Mouse (Mus musculus): Measurements from ENCODE around the gene Wwox. TPM values are rescaled to one million over a fixed set of nuclear protein-coding genes. Genes with fewer than 3 reads are reported as not detected.

Gene Wwox
- total RNA-seq, 2 experiments from 2014 or later = 4.6 to 4.8 TPM

DNA sequence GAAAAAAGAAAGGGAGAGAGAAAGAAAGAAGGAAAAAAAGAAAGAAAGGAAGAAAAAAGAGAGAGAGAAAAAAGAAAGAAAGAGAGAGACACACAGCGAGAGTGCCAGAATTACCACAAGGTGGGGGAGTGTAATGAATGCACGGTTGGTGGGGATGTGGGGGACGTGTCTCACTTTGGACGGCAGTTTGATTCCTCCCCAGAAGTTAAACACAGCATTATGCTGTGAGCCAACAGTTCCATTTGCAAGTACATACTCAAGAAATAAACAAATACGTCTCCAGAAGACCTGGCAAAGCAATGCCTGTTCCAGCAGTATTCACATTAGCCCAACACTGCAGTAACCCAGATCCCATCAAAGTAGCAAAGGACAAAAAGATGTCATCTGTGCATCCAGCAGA lies 264.1 kb downstream of the Wwox start:
- DNase-seq = no peak
- intact Hi-C loops (cut with DNase I) = no loop called here

DNA sequence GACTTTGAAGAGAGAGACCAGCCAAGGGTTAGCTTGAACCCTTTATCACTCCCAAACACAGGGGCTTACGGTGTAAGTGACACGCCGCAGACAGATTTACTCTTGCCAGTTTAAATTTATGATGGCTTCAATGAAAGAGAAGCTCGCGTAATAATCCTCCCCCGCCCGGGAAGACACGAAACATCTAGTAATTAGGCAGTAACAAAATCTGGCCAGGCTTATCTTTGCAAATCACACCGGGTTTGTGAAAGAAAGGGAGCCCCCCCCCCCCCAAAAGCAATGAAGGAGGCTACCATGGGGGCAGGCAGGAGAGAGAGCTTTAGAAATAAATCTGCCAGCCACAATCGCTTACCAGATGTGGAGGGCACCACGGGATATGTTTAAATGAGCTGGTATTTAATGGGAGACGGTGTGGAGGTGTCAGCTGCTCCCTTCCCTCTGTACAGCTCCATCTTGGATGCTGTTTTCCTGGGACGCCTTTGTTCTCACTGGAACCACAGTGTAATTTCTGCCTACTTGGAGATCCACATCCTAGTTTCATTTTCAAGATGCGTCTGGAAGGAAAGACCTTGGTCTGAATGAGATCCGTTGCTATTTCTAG lies 268.2 kb downstream of the Wwox start:
- intact Hi-C loops (cut with DNase I) = no loop called here
- no peak for DNase-seq

DNA sequence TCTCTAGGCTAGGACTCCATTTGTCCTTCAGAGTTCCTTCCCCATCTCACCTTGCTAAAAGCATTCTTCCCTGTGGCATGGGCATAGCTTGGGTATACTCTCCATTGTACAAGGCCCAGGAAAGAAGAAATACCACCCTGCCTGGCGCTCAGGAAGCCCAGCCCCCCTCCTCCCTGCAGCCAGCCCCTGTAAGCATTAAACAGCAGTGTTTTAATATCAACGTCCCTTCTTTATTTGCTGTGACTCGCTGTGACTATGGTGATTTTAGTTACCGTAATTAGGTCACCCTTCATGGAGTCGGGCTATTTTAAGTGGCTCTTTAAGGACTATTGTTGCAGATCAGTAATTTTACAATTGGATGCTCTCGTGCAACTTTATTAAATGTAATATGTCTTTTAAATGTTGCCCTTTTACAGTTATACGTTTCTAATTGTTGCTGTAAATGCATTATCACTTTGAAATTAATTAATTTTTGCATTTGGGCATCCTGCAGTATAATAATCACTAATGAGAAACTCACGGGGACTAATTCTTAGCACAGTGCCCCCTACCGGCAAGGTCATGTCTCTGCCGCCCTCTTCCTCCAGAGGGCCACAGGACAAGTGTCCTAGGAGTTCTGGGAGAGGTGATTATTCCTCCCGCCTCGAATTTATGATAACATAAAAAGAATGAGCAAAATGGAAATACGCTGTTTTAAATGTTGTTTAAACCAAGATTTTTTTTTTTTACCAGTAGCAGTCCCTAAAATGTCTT lies 276.0 kb downstream of the Wwox start:
- DNase-seq = peak; percentile 10 to 43

DNA sequence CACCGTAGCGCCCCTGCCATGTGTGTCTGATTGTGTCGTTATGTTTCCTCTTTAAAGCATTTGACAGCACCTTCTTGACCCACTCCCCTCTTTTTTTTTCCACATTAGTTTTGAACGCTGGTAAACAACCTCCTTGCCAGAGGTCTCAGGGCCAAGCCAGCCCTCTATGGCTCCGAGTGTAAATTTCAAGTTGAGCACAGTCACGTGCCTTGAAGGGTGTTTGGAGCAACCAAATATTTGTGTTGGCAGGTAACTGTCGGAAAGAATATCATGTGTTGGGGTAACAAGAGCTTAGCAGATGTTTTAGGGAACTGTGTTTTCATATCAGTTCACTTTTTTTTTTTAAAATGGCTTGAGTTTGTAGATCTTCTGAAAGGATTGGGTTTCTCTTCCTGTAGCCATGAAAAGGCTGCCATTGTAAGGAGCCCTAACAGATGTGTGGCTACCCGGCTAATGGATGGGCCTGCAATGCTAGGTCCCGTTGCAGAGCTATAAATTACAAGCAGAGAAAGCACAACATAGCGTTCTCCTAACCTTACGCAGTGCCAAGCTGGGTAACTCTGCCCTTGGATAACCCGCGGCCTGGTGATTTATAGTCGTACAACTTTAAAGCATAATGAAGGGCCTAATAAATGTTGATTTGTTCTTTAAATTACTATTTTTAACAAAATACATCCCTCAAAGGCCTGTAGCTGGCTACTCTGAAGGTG lies 277.2 kb downstream of the Wwox start:
- intact Hi-C loops (cut with DNase I) = no loop called here
- DNase-seq = no peak

More for the DNA sequence above, 276.0 kb downstream of the Wwox start:
- intact Hi-C loops (cut with DNase I) = loop anchor here (1.0 to 2.0 kb wide), 2 partner anchors 174 to 263 kb away; no protein-coding TSS in a partner anchor

DNA sequence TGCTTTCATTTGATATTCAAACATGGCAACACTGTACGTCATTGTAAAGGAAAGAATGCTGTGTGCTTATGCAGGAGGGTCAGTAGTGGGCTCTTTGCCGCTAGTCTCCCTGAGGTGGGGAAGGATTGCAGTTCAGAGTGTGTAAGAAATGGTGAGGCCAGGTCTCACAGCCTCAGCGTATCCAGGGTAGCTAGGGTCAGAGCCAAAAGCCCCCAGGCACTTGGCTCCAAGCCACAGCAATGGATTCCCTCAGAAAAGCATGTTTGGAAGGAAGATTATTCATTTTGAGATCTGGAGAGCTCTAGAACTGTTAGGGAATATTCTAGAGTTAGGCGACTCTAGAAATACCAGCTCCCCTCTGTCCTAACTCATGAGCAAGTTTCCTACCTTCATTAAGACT lies 279.4 kb downstream of the Wwox start:
- intact Hi-C loops (cut with DNase I) = no loop called here
- no peak for DNase-seq

DNA sequence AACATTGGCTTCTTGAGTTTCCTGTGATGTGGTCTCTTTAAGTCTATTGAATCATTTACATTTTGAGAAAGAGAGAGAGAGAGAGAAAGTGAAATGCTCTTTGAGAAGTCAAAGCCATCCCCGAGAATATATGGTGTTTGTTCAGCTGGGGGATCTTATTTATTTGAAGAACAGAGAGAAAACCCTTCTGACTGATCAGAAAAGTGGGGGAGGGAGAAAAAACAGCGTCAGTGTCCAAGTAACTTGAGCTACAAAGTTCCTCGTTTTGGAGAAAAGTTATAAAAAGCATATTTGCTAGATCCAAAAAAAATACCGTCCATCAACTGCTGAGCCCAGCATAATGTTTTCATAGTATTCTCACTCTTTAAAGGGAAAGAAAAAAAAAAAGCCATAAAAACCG lies 283.2 kb downstream of the Wwox start:
- DNase-seq = no peak
- intact Hi-C loops (cut with DNase I) = no loop called here

DNA sequence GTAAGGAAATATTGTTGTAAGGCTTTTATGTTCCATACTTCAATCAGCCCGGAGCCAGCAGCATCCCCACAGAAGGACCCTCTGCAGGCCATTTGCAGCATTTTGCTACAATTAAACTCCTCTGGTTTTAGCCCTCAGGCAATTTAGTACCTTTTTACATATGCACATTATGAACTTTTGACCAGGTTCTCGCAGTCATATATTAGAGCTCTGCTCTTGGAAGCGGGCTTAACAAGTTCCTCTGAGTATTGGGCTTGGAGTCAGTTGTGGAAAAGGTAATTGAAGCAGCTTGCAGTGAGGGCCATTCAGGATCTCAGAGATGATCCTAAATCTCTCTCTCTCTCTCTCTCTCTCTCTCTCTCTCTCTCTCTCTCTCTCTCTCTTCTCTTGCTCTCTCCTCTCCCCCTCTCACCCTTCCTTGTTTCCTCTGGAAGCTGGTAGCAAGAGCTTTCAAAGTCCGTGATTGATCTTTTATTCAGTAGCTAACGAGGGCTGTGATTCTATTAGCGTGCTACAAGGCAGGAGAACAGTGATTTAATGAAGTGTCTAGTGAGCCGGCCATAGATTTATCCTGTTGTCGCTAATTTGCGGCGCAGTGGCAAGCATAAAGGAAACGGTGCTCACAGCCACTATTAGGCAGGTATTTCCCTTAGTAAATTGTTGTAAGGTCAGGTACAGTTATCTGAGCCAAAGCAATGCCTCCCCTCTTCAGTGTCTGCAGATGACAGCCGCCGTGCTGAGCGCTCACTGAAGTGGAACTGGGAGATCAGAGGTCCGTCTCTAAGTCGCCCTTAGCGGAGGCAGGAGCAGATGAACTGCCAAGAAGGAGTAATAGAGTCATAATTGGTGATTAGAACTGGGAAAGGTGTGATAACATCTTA lies 292.0 kb downstream of the Wwox start:
- intact Hi-C loops (cut with DNase I) = no loop called here
- no peak for DNase-seq

DNA sequence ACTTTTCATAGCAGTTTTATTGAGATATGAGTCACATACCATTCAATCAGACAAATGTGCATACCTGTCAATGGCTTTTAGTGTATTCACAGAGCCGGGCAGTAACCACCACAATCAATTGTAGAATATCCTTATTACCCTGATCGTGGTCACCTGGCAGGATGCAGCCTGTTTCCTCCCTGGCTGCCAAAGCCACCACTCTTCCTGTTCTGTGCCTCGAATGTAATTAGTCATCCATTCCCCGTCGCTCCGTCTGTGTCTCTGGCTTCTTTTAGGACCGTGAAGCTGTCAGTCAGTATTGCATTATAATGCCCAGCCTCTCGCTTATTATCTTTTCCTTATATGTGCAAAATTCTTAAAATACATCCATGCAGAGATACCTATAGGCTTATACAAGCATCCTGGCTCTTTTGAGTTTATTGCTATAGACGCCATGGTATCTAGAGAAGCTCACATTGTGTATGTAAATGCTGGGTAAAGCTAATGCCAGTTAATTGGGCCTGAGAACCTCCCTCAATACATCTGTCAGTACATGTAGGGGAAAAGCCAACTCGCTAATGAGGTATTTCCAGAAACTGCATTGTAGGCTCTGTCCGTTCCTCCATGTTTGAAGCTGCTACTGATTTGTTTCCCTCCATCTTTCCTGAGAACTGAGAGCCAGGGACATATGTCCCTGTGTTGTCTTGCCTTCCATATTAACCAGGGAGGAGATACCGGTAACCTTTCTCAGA lies 303.9 kb downstream of the Wwox start:
- DNase-seq = no peak

DNA sequence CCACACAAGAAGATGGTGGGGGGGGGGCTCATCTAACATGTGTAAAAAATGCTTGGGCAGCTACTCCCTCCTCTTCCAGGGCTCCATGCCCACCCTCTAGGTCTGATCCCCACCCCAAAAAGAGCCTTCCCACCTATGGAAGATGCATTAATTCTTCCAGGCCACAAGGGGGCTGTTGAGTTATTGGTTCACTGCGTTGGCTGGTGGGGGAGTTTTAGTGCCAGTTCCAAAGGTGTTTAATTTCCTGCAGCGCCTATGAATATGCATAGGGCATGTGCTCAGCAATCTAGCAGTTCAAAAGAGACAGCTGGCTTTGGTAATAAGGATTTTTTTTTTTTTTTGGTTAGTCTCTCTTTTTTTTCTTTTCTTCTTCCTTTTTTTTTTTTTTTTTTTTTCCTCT lies 306.9 kb downstream of the Wwox start:
- intact Hi-C loops (cut with DNase I) = no loop called here
- DNase-seq = no peak

More for the DNA sequence above, 303.9 kb downstream of the Wwox start:
- intact Hi-C loops (cut with DNase I) = no loop called here

DNA sequence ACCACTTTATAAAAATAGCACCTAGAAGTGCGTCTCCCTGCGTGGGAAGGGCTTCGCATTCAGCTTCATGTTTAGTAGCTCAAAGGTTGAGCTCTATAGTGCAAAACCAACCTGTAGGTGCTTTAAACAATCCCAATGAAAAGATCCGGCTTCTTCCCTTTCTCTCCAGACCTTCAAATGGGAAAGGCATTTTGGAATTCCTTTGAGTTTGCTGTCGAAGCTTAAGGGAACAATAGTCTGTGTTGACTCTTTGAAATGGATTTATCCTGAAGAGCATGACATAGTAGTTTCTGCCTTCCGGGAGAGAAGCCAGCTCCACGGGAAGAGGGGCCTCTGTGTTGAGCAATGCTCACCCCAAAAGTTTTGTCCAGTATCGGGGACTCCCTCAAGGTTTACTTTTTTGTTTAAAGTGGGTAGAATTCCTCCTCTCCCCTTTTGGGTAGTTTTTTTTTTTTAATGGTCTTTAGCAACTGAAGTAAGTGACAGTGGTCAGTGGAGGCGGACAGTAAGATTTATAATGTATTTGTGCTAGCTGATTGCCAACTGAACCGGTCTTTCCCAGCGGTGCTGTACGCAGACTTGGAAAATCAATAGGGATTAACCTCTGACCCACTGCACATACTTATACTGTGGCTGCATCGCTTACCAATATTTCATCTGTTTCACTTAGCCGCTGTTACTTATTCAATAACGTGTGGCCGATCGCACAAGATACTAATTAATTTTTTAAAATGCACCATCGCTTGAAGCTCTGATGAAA lies 312.1 kb downstream of the Wwox start:
- DNase-seq = no peak
- intact Hi-C loops (cut with DNase I) = no loop called here

DNA sequence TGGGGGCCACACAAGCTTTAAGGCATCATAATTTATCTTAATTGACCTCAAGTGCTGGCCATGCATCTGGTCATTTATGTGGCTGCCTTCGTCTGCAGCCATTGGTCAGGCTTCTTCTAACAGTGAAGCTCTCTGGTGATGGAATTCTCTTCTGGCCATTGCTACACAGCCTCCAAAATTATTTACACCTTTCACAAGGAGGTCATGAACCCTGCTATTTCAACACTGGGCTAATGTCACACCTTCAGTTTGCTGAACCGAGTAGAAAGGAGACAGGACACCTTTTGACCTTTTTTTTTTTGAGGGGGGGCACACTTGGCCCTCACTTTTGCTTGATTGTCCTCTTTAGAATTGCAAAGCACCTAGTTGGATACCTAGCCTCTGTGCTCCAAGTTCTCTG lies 320.2 kb downstream of the Wwox start:
- DNase-seq = no peak
- intact Hi-C loops (cut with DNase I) = no loop called here

DNA sequence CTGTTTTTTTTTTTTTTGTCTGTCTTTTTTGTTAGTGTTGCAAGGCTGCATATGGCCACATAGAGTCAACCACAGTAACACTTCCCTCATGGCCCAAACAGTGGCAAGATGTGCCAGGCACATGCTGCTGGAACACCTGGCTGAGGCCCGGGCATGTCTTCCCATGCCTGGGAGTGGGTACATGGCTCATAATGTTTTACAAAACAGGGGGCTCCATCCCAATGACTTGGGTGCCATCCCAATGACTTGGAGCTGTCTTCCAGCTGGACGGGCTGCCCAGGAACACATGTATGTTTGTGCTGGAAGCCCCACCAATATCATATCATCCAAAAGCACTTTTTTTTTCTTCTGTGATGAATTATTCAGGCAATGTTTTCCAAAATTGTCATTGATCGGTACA lies 329.1 kb downstream of the Wwox start:
- intact Hi-C loops (cut with DNase I) = no loop called here
- DNase-seq = no peak

DNA sequence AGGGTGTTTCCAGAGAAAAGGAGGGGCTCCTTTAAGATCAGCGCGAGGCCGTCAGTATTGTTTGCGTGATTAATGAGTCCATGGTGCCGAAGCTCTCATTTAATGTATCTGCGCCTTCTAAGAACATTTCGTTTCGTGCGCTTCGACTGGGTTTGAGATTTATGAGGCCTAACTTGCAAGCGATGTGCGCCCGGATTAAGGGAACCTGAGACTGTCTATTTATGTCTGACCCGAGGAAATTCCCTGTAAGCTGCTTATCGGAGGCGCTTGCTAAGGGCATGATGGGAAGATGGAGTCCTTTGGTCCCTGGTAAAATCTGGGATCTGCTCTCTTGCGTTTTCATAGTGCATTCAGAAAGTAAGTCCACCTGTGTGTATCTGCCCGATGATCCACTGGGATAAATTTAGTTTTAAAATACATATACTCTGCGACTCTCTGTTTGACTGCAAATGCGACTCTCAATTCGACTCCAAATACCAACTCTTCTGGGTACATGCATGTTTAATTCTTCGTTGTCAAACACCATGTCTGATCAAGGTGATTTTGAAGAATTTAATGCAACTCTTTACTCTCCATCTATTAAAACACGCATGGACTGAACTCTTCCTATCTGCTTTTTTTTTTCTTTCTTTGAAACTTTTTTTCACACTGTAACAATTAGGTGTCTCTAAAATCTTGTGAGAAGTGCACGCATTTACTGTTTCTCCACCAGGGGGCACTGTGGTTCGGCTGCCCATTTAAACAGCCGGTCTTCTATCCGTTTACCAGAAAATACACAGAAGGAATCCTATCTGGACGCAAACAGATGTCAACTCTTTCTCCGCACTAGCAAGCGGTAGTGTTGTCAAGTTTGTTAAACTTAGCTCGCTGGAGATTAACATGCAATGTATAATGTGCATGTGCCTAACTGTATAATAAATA lies 331.7 kb downstream of the Wwox start:
- intact Hi-C loops (cut with DNase I) = loop anchor here (1.0 to 5.0 kb wide), 6 partner anchors 41 to 1666 kb away; no protein-coding TSS in a partner anchor
- peak; percentile 76 to 83 for DNase-seq

DNA sequence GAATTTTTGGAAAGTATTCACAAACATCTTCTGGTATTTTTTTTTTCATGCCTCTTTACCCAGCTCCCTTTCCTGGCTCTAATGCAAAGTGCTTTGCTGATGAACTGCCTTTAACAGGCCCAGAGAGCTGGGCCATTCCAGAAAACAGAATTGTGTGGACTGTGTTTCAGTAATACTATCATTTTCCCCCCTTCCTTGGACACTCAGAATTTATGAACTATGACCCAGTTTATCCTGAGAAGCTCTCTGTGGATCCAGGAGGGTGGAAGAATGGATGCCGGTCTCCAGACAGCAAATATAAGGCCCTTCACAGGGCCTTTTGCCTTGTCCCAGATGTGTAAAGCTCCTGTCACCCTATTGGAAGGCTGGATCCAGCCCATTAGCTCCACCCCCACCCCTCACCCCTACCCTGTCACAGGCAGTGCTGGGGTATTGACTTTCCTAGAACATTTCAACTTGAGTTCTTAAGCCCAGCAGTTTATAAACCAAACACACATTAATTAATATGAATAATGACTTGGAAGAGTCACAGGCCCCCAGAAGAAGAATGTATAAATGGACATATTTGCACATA lies 332.9 kb downstream of the Wwox start:
- no peak for DNase-seq
- intact Hi-C loops (cut with DNase I) = loop anchor here (5.0 kb wide), 3 partner anchors 40 to 1665 kb away; no protein-coding TSS in a partner anchor

DNA sequence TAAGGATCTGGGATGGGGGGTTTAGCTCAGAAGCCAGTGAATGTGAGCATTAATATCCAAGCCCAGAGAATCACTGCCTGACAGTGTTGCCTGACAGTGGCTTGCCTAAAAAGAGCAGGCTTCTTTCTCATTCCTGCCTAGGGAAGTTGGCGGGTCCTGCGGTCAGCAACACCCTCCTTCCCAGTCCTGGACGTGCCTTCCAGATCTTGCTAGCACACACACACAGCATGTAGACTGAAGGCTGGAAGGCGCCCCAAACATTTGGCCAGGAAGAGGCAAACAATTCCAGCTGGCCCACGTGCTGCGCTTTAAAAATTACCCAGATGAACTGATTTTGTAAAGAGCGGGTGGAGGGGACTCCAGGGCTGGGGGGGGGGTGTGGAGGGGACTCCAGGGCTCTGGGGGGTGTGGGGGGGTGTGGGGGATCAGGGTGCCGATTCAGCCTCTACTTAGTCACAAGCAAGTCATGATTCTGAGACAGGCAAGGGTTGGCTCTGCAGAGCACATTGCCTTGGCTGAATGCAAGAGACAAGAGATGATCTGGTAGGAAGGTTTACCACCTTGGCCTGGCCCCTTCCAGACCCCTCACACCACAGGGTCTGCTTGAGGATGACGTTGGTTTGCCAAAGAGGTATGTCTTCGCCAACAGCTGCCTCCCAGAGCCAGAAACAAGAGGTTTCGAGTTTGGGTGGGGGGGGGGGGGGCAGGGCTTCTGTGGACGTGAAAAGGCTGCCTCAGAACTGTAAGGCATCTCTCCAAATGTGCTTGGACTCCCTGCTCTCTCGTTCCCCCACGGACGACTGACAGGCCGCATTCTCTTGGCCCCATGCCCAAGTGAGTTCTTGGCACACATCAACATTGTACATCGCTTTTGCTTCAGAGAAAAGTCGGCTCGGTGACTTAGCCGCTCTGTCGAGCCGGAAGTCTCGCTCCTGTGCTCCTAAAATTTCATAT lies 334.3 kb downstream of the Wwox start:
- intact Hi-C loops (cut with DNase I) = loop anchor here (5.0 kb wide), 3 partner anchors 39 to 1664 kb away; no protein-coding TSS in a partner anchor
- DNase-seq = peak; percentile 75 to 82

DNA sequence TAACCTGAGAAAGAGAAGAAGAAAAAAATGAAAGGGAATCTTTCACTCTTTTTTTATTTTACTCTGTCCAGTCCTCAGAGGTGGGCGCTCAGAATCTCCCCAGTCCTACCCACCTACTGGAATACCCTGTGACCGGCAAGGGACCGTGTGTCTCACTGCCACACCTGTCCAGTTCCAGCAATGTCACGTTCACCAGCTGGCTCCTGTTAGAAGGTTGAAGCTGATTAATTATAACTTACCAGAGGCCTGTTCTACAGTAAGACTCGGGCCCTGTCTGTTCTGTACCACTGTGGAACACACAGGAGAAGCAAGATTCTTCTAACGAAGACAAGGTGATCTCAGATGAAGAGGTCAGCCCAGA lies 334.9 kb downstream of the Wwox start:
- intact Hi-C loops (cut with DNase I) = loop anchor here (5.0 kb wide), 3 partner anchors 38 to 1663 kb away; no protein-coding TSS in a partner anchor
- DNase-seq = no peak

DNA sequence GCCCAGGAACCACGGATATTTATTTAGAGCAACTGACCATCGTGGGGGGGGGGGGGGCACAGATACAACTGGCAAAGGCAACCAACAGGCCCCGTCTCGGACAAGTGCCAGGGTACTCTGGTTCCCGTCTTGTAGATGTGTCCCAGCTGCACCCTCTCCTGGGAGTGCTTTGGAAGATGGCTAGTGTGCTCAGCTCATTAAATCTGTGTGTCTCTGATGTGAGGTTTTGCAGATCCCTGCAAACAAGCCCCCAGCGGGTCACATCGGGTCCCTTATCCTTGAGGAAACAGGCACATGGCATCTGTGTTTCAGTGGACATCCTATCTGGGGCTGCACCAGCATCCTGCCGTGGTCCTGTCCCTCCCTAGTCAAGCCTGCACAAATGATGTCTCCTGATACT lies 336.1 kb downstream of the Wwox start:
- DNase-seq = peak; percentile 23 to 35

More for the DNA sequence above, 336.1 kb downstream of the Wwox start:
- intact Hi-C loops (cut with DNase I) = no loop called here

Measured in heart, postnatal 36 days (tissue).